Mouse (Mus musculus) ES-E14 (cell line): ENCODE data around the gene Nedd4.

Experiments used
- CHD2 ChIP-seq: IDR thresholded peaks from 2 replicates; pipeline ENCODE4 v1.6.1; 2014; ENCODE audit warnings: mild to moderate bottlenecking, low read depth, low read length, inconsistent platforms
- HCFC1 ChIP-seq: IDR thresholded peaks from 2 replicates; pipeline ENCODE4 v1.6.1; 2012; ENCODE audit warnings: low read length, inconsistent platforms, borderline replicate concordance; ENCODE audit not compliant: insufficient read depth
- MAFK ChIP-seq: IDR thresholded peaks from 2 replicates; pipeline ENCODE4 v1.6.1; 2014; ENCODE audit warnings: mild to moderate bottlenecking, low read depth, low read length, inconsistent platforms; ENCODE audit not compliant: insufficient read depth
- ZNF384 ChIP-seq: IDR thresholded peaks from 2 replicates; pipeline ENCODE4 v1.6.1; 2012; ENCODE audit warnings: low read depth, low read length, inconsistent platforms

DNA sequence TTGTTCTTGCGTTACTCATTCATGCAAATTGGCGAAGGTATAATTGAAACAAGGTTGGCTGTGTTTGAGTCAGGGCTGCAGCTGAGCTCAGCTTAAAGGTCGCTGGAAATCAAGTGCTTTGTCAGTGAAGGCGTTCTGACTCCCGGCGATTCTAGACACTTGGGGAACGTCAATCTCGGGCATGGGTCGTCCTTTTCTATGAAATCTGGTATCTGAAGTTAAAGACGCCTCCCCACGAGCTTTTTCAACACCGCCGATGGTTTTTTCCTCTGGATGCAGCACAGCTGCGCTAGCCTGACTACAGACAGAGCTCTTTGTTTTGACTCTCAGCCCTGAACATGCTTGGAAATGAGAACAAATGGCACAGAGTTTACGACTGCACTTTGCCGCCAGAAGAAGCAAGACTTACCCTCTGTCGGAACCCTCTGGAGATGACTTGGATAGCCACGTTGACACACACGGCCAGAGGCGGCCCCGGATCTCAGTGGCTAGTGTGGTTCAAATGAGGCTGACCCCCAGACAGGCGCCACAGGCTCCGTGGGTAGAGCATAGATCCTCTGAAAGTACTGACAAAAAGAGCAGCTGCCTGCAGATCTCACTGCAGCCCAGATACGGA lies 31.0 kb downstream of the Nedd4 start:
- no peak for TF ChIP-seq ZNF384
- TF ChIP-seq MAFK: no peak
- TF ChIP-seq HCFC1: no peak
- no peak for TF ChIP-seq CHD2
